Mouse (Mus musculus) forebrain, embryonic 13.5 days (tissue): Measurements from ENCODE around the gene Fgfr1op2. TPM values are rescaled to one million over a fixed set of nuclear protein-coding genes. Genes with fewer than 3 reads are reported as not detected.
A peak's percentile ranks its signal among the peaks of the same experiment; 100 is the strongest.

Experiments
- ATAC-seq: fragments of 200-750 bp; cut with Nextera tagmentation; 2 replicates; pipeline ENCODE4 v1.8.0; 2017
- H3K27ac ChIP-seq: fragments of 300-500 bp; sonication (generic); 2 replicates; pipeline ENCODE4 v1.5.1; 2015; ENCODE audit warnings: inconsistent platforms, mild to moderate bottlenecking, moderate library complexity
- H3K27me3 ChIP-seq: fragments of 300-500 bp; sonication (generic); 2 replicates; pipeline ENCODE4 v1.6.1; 2015; ENCODE audit warnings: mild to moderate bottlenecking, inconsistent platforms
- H3K36me3 ChIP-seq: fragments of 300-500 bp; sonication (generic); 2 replicates; pipeline ENCODE4 v1.6.1; 2015; ENCODE audit warnings: mild to moderate bottlenecking, inconsistent platforms; ENCODE audit not compliant: poor library complexity, severe bottlenecking
- H3K4me1 ChIP-seq: fragments of 300-500 bp; sonication (generic); 2 replicates; pipeline ENCODE4 v1.6.1; 2015; ENCODE audit warnings: inconsistent platforms
- H3K4me2 ChIP-seq: fragments of 300-500 bp; sonication (generic); 2 replicates; pipeline ENCODE4 v1.6.1; 2015; ENCODE audit warnings: inconsistent platforms, mild to moderate bottlenecking, moderate library complexity
- H3K4me3 ChIP-seq: fragments of 300-500 bp; sonication (generic); 2 replicates; pipeline ENCODE4 v1.5.1; 2015; ENCODE audit warnings: mild to moderate bottlenecking, inconsistent platforms
- H3K9ac ChIP-seq: fragments of 300-500 bp; sonication (generic); 2 replicates; pipeline ENCODE4 v1.6.1; 2015; ENCODE audit warnings: mild to moderate bottlenecking, inconsistent platforms
- H3K9me3 ChIP-seq: fragments of 300-500 bp; sonication (generic); replicated peaks from 2 replicates; pipeline ENCODE4 v1.6.1; 2016; ENCODE audit warnings: inconsistent platforms
- WGBS: fragments of 180-500 bp; shearing (Covaris S2); methylation state at CpG from one replicate; pipeline ENCODE4 v1.1.7; 2015; 5-methylcytosine and 5-hydroxymethylcytosine counted together
- polyA plus RNA-seq: library from polyadenylated mRNA; unstranded; fragments of >200 nt; fragmentation: Nextera tagmentation; extraction: Ambion mirVana; gene quantifications from 2 replicates; pipeline ENCODE4 v1.2.1, GENCODE M21; 2015

The Fgfr1op2 gene
- polyA plus RNA-seq, 1 experiment from 2014 or later, result 64.5 TPM

DNA sequence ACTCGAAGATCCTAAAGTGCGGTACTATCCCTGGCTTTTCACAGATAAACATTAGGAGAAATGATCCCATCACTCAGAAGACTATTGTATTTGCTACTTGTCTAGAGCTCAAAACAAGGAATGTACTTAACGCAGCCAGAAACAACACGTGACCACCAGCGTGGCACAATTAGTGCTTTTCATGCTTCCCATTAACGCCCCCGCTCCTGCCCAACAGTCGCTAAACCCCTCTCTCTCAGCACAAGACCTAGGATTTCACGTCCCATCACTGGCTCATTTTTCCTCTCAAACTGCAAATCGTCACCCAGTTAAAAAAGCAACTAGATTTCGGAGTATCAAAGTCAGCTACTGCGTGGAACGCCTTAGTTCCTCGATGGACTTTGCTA is 56.6 kb downstream of the Fgfr1op2 start:
- 6% methylated on average over 14 of the region's 14 CpGs for WGBS
- H3K4me1 ChIP-seq, result peaks cover 12% of the 10 kb centered on the region
- peak overlapping the region; percentile 83 for H3K9ac ChIP-seq
- no peaks in the 10 kb centered on the region for H3K36me3 ChIP-seq
- H3K27me3 ChIP-seq, result no peaks in the 10 kb centered on the region
- no peaks in the 10 kb centered on the region for H3K9me3 ChIP-seq
- peak overlapping the region; percentile 65 for H3K4me2 ChIP-seq
- ATAC-seq, result peak; percentile 63
- peak overlapping the region; percentile 76; the same call in 1 of the 2 replicates for H3K27ac ChIP-seq
- H3K4me3 ChIP-seq, result peak overlapping the region; percentile 67

DNA sequence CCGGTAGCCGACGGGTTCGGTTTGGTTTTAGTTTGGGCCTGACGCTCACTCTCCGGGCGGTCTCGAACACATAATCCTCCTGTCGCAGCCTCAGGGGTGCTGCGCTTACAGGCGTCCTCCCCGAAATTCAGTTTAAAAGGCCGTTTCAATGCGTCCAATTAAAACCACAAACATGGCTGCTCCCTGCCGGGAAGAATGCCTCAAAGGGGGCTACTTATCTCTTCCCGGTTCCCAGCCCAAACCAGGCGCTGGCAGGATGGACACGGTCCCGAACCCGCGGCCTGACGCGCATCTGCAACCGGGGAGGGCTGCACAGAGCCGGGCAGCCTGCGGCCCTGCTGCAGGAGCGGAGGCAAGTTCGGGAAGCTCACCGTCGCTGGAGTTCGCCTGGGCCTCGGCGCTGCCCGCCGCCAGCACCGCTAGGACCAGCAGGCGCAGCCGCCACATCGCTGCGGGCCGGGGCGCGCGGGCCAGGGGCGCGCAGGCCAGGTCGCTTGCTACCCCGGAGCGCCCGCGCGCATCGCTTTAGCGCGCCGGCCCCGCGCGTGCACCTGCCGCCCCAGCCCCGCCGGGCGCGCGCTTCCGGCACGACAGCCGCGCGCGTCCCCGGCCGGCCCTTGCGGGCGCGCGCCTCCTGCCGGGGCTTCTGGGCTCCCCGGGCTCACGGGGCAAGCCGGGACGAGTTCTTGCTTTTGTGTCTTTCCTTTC is 57.2 kb downstream of the Fgfr1op2 start:
- H3K36me3 ChIP-seq, result no peaks in the 10 kb centered on the region
- peak; percentile 95 for ATAC-seq
- no peaks in the 10 kb centered on the region for H3K27me3 ChIP-seq
- H3K4me1 ChIP-seq, result peaks cover 12% of the 10 kb centered on the region
- H3K4me3 ChIP-seq, result peak overlapping the region; percentile 67
- no peaks in the 10 kb centered on the region for H3K9me3 ChIP-seq
- H3K9ac ChIP-seq, result peak overlapping the region; percentile 83
- peak overlapping the region; percentile 65 for H3K4me2 ChIP-seq
- H3K27ac ChIP-seq, result peak overlapping the region; percentile 76
- WGBS, result under 1% methylated on average over 43 of the region's 82 CpGs

DNA sequence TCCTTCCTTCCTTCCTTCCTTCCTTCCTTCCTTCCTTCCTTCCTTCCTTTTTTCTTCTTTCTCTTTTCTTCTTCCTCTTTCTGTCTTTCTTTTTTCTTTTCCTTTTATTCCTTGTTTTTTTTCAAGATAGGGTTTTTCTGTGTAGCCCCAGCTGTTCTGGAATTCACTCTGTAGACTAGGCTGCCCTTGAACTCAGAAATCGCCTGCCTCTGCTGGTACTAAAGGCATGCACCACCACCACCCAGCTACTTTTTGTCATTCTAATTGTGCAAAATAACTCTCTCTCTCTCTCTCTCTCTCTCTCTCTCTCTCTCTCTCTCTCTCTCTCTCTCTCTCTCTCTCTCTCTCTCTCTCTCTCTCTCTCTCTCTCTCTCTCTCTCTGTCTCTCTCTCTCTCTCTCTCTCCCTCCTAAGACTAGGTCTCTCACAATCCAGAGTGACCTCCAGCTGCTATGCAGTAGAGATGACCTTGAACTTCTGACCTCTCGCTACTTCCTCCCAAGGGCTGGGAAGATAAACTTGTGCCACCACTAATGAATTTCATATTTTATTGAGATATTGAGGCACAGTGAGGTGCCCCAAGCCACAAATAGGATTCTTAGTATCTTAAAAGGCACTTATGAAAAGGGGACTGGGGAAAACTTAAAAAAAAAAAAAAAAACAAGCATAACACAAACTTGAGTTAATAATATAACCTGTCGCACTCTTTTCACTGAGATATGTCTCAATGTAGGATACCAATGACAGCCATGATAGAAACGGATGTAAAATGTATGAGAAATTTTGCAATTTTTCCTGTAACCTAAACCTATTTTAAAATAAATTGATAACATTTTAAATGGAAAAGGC is 58.0 kb downstream of the Fgfr1op2 start:
- Histone ChIP-seq H3K4me2 (peak overlapping the region; percentile 65), H3K36me3 (no peaks in the 10 kb centered on the region), H3K27me3 (no peaks in the 10 kb centered on the region), H3K4me3 (0 out of 2 replicates have a peak overlapping the region, but pooled peaks have one; percentile 67), H3K9me3 (no peaks in the 10 kb centered on the region), H3K9ac (no peak overlapping the region), H3K27ac (no peak overlapping the region), H3K4me1 (peaks cover 12% of the 10 kb centered on the region)
- 59% methylated on average over 4 of the region's 4 CpGs for WGBS
- no peak for ATAC-seq

DNA sequence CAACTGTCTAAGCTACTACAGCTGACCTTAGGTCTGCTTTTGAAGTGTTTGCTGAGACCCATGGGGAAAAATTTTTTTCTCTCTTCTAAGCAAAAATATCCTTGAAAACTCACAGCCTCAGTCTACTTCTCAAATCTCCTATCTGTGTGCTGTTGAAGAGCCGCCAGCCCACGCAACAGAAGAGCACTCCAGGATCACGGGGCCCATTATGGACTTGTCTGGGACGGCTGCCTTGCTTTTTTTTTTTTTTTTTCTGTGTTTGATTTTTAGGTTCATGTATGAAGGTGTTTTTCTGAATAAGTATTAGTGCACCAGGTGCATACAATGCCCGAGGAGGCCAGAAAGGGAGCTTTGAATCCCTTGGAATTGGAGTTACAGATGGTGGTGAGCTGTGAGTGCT is 59.5 kb downstream of the Fgfr1op2 start:
- 91% methylated on average over 5 of the region's 5 CpGs for WGBS
- no peaks in the 10 kb centered on the region for H3K36me3 ChIP-seq
- H3K4me1 ChIP-seq, result peaks cover 12% of the 10 kb centered on the region
- no peak overlapping the region for H3K4me3 ChIP-seq
- no peak overlapping the region for H3K9ac ChIP-seq
- no peak for ATAC-seq
- no peaks in the 10 kb centered on the region for H3K27me3 ChIP-seq
- H3K9me3 ChIP-seq, result no peaks in the 10 kb centered on the region
- no peak overlapping the region for H3K4me2 ChIP-seq
- no peak overlapping the region for H3K27ac ChIP-seq

DNA sequence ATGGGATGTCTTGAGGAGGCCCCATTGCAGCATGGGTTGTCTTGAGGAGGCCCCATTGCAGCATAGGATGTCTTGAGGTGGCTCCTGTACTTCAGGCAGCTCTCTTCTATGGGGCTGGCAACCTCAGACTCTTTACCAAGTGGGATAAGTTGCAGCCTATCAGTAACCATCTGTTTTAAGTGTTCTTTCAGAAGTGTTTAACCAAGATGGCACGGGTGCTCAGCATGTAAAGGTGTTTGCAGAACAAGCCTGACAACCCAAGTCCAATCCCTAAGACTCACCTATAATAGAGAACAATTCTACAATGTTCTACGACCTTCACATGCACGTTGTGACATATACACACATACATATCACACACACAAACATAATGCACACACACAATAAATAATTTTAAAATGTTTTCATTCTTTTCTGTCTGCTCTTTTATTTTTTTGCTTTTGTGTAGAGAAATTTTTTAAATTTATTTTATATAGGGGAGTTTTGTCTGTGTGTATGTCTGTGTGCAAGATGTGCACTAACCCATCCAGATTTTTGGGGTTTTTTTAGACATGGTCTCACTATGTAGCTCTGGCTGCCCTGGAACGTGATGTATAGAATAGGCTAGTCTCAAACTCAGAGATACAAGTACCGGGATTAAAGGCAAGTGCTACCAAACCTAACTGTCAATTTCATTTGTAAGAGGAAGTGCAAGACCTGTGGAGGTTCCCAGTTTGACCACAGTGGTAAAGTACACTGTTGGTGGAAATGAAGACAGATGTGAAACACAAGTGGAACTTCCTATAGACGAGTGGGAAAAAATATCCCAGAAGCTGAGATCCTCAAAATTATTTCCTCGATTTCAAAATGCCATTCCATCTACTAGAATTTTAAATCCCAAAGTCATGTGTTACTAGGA is 63.3 kb downstream of the Fgfr1op2 start:
- 91% methylated on average over 7 of the region's 7 CpGs for WGBS
- H3K9ac ChIP-seq, result no peak overlapping the region
- ATAC-seq, result no peak
- no peaks in the 10 kb centered on the region for H3K27me3 ChIP-seq
- H3K9me3 ChIP-seq, result no peaks in the 10 kb centered on the region
- no peak overlapping the region for H3K4me2 ChIP-seq
- H3K4me3 ChIP-seq, result no peak overlapping the region
- peaks cover 10% of the 10 kb centered on the region for H3K4me1 ChIP-seq
- H3K27ac ChIP-seq, result no peak overlapping the region
- H3K36me3 ChIP-seq, result no peaks in the 10 kb centered on the region

DNA sequence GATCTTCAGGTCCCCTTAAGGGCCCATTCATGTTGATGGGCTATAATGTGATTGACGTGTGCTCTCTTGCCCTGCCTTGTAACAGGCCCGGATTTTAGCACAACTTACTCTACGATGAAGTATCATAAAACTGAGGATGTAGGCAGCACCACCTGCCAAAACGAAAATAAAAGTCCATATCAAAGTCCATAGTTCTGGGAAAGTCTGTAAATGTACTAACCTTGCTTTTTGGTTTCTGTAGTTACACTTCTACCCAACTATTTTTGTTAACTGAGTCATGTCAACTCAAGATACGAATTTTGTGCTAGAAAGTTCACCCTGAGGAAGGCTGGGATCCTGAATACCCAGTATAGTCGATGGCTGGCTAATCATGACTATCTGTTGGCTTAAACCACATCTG is 64.0 kb downstream of the Fgfr1op2 start:
- no peak overlapping the region for H3K4me2 ChIP-seq
- no peak overlapping the region for H3K9ac ChIP-seq
- peaks cover 10% of the 10 kb centered on the region for H3K4me1 ChIP-seq
- no peaks in the 10 kb centered on the region for H3K27me3 ChIP-seq
- H3K27ac ChIP-seq, result no peak overlapping the region
- no peak overlapping the region for H3K4me3 ChIP-seq
- no peaks in the 10 kb centered on the region for H3K9me3 ChIP-seq
- WGBS, result 89% methylated on average over 6 of the region's 6 CpGs
- no peak for ATAC-seq
- H3K36me3 ChIP-seq, result no peaks in the 10 kb centered on the region

DNA sequence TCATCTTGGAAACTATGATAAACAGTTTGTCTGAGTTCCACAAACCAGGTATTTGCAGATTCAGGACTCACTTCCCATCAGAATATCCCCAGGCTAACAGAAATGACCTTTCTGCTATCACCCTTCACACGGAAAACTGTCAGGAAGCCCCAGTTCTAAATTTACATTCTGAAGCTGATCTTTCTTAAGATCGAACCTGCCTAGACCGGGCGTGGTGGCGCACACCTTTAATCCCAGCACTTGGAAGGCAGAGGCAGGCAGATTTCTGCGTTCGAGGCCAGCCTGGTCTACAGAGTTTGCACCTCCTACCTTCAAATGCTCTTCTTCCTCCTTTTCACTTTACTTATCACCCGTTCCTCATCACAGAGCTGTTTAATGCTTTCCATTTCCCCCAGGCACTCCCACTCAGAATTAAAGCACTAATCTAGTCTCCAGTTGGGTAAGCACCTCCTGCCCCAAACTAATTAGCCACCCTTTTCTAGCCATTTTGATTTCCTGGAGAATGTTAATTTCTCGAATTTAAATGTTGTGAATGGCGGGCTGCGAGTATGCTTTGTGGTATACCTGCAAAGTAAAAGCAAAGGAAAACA is 64.7 kb downstream of the Fgfr1op2 start:
- 70% methylated on average over 11 of the region's 11 CpGs for WGBS

DNA sequence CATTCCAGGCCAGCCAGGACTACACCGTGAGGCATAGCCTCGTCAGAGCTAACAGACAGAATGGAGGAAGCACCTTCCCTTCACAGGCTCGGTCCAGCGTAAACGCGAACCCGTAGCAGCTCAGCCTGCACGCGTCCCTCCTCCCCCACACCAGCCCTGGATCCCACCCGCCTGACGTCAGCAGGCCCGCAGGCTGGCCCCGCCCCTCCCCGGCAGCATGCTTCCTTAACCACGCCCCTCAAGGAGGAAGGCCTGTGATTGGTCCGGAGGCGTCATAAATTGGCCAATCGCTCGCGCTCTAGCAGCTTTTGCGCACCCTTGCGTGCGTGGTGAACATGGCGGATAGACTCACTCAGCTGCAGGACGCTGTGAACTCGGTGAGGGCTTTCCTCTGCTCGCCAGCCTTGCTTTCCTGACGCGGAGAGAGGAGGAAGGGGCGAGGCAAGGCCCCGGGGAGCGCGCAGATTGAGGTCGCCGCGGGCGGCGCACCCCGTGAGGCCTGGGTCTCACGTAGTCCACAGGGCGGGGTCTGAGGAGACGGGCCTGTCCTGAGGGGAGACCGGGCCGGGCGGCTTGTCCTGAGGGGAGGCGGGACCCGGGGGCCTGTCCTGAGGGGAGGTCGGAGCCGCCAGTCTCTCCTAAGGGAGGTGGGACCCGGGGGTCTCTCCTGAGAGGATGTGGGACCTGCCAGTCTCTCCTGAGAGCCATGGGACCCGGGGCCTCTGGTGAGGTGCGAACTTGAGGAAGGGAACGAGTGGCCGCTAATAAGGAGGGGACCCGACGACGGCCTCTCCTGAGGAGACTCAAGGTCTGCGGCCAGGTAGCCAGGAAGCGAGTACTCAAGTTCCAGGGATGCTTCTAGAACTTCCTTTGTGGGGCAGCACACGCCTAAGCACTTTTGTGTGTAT is 65.5 kb downstream of the Fgfr1op2 start, which contains the start of the genes Med21 and Tm7sf3:
Med21 (plus strand) TSS at position 272 of the 908 bp plus-strand sequence.
Tm7sf3 (minus strand) TSS at position 549 of the 908 bp plus-strand sequence.
- Histone ChIP-seq H3K4me1 (peaks cover 10% of the 10 kb centered on the region), H3K27ac (peak within 1 kb of the TSS; percentile 81), H3K36me3 (no peaks in the 10 kb centered on the region), H3K4me2 (peak within 1 kb of the TSS; percentile 86), H3K9ac (peak within 1 kb of the TSS; percentile 86), H3K4me3 (peak within 1 kb of the TSS; percentile 82), H3K9me3 (no peaks in the 10 kb centered on the region), H3K27me3 (no peaks in the 10 kb centered on the region)
- WGBS, result under 1% methylated on average over 59 of the region's 60 CpGs
- ATAC-seq, result peak; percentile 98

More for the DNA sequence above, 64.7 kb downstream of the Fgfr1op2 start:
- ATAC-seq, result peak; percentile 11
- Histone ChIP-seq H3K4me3 (peak overlapping the region; percentile 82), H3K4me1 (peaks cover 10% of the 10 kb centered on the region), H3K4me2 (peak overlapping the region; percentile 86), H3K27ac (peak overlapping the region; percentile 41), H3K9ac (peak overlapping the region; percentile 56), H3K36me3 (no peaks in the 10 kb centered on the region), H3K27me3 (no peaks in the 10 kb centered on the region), H3K9me3 (no peaks in the 10 kb centered on the region)

DNA sequence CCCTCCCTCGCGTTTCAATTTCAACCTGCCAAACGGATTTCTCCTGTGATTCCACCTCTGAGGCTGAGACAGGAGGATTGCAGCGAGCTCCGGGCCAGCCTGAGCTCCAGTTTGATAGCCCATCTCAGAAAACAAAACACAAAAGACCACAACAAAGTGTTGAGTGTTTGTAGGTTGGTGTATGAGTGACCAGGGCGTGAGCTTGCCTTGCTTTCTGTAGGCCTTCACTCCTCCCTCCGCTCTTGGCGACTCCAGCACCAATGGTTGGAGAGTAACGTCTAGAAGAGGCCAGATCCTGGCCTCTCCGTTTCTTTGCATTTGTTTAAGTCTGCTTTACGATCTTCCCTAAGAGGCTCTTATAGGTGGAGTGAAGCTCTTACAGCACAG is 66.2 kb downstream of the Fgfr1op2 start:
- no peak overlapping the region for H3K27ac ChIP-seq
- ATAC-seq, result no peak

More for the DNA sequence above, 66.2 kb downstream of the Fgfr1op2 start:
- H3K9ac ChIP-seq, result peak overlapping the region; percentile 86
- peak overlapping the region; percentile 86 for H3K4me2 ChIP-seq
- no peaks in the 10 kb centered on the region for H3K27me3 ChIP-seq
- WGBS, result 40% methylated on average over 11 of the region's 11 CpGs
- peaks cover 10% of the 10 kb centered on the region for H3K4me1 ChIP-seq
- no peaks in the 10 kb centered on the region for H3K36me3 ChIP-seq
- H3K4me3 ChIP-seq, result peak overlapping the region; percentile 82
- no peaks in the 10 kb centered on the region for H3K9me3 ChIP-seq
